Mouse (Mus musculus): ENCODE results near the gene Sbno2. TPM values are rescaled to one million over a fixed set of nuclear protein-coding genes. Genes with fewer than 3 reads are reported as not detected.

Gene Sbno2
- polyA plus RNA-seq (2014; fragmentation: Illumina TruSeq; extraction: RNeasy Lipid Tissue Mini Kit (QIAGEN cat#74804); ENCODE audit: low read depth, low replicate concordance), result 17.9 TPM

DNA sequence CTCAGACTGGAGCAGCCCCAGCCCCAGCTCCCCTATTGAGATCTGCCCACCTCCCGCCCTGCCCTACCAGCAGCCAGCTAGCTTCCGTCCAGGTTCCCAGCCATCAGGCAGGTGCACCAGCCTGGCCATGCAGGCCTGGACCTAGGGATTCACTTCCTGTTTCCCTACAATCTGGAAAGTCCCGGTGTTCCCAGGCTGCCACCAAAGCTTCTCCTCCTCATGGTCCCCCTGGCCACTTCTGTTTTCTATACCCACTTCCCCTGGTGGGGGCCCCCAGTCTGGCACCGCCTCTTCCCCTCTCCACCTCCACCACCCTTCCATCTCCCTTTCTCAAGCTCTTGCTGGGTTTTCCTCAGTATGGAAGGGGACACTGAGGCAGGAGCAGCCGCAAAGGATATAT is at the start of gene Sbno2:
Gene Sbno2 (minus strand): TSS at position 112 of the 400 bp plus-strand sequence.

DNA sequence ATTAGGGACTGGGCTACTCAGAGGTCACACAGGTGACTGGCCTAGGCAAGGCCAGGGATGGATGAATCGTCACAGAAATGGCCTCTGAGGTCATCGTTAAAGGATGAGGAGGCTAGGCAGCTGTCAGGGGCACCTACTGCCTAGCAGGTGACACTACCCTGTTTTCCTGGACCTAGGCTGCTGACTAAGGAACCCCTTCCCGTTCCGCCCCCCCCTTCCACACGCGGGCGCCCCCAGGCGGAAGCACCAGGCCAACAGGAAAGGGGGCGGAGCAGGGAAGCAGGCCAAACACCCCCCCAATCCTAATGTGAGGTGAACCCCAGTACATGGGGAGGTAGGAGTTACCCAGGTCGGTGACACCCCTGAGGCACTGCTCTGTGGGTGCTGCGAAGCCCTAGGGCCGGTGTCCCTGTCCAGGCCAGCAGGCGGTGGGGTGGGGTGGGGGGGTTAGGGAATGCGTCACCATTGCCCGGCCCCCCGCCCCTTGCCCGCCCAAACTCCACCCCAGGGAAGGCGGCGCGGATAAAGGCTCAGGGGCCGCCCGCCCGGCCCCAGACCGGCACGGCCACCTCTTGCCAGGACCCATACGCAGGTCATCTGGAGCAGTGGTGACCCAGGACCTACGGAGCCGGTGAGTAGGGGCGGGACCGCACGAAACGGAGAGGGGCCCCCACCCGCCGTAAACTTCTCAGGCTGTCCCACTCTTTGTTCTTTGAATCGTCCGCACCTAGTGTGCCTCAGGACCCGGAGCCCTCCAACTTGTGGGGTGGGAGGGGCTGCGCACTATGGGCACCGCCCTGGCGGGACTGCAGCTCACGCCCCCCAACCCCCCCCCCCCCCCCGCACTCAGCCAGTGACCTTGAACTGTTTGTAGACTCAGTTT is 42.6 kb upstream of the Sbno2 start, which contains the start of gene Midn:
Gene Midn (plus strand): TSS at position 554 of the 883 bp plus-strand sequence.

DNA sequence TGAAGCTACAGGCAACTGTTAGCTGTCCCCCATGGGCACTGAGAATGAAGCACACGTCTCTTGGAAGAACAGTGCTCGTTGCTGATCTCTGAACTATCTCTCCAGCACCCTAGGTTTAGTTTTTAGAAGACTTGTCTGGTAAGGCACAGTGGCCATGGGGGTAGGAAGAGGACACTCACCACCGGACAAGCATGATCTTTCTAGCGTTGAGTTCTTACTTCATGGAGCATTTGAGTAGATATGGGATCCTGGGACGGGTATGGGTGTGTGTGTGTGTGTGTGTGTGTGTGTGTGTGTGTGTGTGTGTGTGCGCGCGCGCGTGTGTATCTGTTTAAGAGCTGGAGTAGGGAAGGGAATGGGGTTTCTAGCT is 35.3 kb upstream of the Sbno2 start, which contains the start of gene Cbarp:
Gene Cbarp (minus strand): TSS at position 170 of the 370 bp plus-strand sequence.

DNA sequence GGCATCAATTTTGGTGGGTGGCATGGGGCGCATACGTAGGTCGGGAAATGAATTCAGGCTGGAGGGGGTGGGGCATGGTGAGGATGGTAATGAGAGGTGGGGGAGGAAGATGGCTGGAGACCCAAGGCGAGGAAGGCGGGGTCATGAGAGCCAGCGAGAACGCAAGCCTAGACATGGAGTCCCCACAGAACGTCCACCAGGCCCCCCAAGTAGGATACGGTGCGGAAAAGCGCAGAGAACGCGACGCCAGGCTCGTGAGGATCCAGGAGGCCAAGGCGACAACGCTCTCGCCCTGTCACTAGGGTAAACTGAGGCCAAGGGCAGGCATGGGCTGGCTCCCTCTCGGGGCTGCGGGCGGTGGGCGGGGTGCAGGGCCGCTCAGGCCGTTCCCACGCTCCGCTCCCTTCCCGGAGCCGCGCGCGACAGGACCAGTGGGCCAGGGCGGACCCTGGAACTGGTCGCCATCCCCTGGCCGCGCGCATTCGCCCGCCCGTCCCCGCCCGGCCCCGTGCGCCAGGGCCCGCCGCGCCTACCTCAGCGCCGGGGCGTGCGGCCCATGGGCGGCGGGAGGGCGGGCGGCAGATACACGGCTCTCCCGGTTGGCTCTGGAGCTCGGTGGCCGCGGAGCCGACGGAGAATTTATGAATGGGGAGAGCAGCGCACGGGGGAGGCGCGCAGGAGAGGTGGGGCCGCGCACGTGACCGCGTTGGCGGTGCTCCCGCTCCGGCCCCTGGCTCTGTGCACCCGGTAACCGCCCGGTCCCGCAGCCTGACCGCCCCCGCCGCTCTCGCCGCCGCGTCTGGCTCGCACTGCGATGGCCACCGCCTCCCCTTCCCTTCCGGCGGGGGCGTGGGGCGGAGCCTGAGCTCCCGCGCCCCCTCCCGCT is 33.4 kb upstream of the Sbno2 start, which contains the start of gene Atp5d:
Gene Atp5d (plus strand): TSS at position 80 of the 886 bp plus-strand sequence.

DNA sequence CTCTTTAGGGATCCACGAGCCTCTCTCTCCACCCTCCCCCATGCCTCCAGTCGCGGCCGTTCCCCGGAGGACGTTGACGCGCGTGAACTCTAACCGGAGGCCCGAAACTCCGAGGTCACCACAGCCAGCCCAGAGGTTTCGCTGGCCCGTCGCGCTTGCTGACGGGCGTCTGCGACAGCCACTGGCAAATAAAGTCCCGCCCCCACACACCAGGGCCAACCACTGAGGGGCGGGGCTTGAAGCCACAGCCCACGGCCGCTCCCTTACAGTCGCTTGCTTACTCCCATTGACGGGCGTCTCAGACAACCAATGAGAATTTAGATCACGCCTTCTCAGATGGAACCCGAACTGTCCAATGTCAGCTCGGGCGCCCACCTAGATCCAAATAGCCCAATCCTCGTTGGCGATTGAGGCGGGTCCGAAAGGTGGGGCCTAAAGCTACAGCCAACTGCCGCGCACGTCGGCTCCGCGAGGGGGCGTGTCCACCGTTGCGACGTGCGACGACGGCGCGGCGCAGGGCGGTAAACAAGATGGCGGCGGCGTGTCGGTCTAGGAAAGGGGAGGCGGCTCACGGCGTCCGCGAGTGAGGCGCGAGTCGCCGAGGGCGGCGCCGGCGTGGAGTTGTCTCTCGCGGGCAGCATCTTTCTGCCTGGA is 10.0 kb upstream of the Sbno2 start, which contains the start of gene Stk11:
Gene Stk11 (plus strand): TSS at position 514 of the 654 bp plus-strand sequence.

DNA sequence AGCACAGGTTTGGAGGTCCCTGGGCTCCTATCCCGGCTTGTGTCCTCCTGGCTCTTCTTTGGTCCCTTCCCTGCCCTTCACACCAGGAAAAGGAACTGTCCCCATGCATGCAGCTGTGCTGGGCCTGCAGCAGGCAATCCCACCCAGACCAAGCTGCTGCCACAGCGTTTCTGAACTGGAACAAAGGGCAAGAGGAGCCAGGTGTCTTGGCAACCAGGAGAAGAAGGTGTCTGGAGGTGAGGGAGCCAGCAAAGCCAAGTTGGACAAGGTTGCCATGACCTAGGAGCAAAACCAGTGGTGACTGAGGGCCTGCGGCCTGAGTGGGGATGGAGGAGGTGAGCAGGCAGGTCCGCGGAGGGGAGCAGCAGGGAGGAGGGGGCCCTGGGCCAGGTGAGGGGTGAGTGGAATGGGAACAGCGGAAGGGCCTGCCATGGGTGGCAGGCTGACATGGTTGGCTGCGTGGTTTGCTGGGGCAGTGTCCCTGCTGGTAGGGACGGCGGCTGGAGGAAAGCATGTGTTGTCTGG is 58.3 kb downstream of the Sbno2 start, which contains the start of gene Gpx4:
Gene Gpx4 (plus strand): TSS at position 126 of the 525 bp plus-strand sequence.

DNA sequence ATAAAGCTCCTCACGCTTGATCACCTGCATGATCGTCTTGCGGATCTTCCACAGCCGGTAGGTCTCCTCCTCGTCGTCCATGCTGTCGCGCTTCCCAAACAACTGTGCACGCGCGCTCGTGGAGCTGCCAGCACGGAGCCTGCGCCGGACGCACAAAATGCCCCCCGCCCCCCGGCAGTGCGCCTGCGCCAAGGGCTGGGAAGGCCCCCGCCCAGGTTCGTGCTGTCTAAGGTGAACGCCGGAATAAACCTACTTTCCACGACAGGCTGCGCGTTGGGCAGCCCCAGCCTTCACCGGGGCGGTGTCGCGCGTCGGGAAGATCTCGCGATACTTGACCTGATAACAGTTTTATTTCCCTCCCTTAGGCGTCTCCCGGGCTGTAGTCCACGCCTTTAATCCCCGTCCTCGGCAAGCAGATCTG is 65.8 kb downstream of the Sbno2 start, which contains the start of gene Polr2e:
Gene Polr2e (minus strand): TSS at position 237 of the 421 bp plus-strand sequence.

DNA sequence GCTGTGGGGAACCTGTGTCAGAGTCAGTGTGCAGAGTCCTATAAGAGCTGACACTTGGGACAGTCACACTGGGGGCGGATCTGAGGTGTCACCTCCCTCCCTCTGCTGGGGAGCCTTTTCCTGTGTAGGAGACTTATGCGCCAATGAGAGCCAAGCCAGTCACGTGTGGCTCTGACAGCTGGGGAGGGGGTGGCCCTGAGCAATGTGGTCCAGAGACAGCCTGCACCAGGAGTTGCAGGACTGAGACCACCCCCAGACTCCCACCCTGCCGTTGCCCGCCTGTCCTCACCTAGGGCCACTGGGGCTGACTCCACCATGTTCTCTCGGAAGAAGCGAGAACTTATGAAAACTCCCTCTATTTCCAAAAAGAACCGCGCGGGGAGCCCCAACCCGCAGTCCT is 88.9 kb downstream of the Sbno2 start, which contains the start of gene Arhgap45:
Gene Arhgap45 (plus strand): TSS at position 143 of the 400 bp plus-strand sequence.

Other genes starting within 250 kb of the Sbno2 start
- gene Prtn3, start 231.1 kb downstream of the Sbno2 start, polyA plus RNA-seq (2014; fragmentation: Illumina TruSeq; extraction: RNeasy Lipid Tissue Mini Kit (QIAGEN cat#74804); ENCODE audit: low read depth, low replicate concordance), result 14.3 TPM
- 7.2 TPM for gene Plppr3, start 230.9 kb downstream of the Sbno2 start, polyA plus RNA-seq (2014; fragmentation: Illumina TruSeq; extraction: RNeasy Lipid Tissue Mini Kit (QIAGEN cat#74804); ENCODE audit: low read depth, low replicate concordance)
- gene Elane, start 219.3 kb downstream of the Sbno2 start, polyA plus RNA-seq (2014; fragmentation: Illumina TruSeq; extraction: RNeasy Lipid Tissue Mini Kit (QIAGEN cat#74804); ENCODE audit: low read depth, low replicate concordance), result 0.67 TPM
- gene Cfd, start 214.7 kb downstream of the Sbno2 start, polyA plus RNA-seq (2014; fragmentation: Illumina TruSeq; extraction: RNeasy Lipid Tissue Mini Kit (QIAGEN cat#74804); ENCODE audit: low read depth, low replicate concordance), result 6,422 TPM
- 25.6 TPM for gene Med16, start 196.6 kb downstream of the Sbno2 start, polyA plus RNA-seq (2014; fragmentation: Illumina TruSeq; extraction: RNeasy Lipid Tissue Mini Kit (QIAGEN cat#74804); ENCODE audit: low read depth, low replicate concordance)
- gene Gm26602, start 194.7 kb downstream of the Sbno2 start, polyA plus RNA-seq (2014; fragmentation: Illumina TruSeq; extraction: RNeasy Lipid Tissue Mini Kit (QIAGEN cat#74804); ENCODE audit: low read depth, low replicate concordance), result not detected
- 2.7 TPM for gene Kiss1r, start 188.6 kb downstream of the Sbno2 start, polyA plus RNA-seq (2014; fragmentation: Illumina TruSeq; extraction: RNeasy Lipid Tissue Mini Kit (QIAGEN cat#74804); ENCODE audit: low read depth, low replicate concordance)
- 81.2 TPM for gene R3hdm4, start 184.4 kb downstream of the Sbno2 start, polyA plus RNA-seq (2014; fragmentation: Illumina TruSeq; extraction: RNeasy Lipid Tissue Mini Kit (QIAGEN cat#74804); ENCODE audit: low read depth, low replicate concordance)
- gene Arid3a, start 178.5 kb downstream of the Sbno2 start, polyA plus RNA-seq (2014; fragmentation: Illumina TruSeq; extraction: RNeasy Lipid Tissue Mini Kit (QIAGEN cat#74804); ENCODE audit: low read depth, low replicate concordance), result 4.9 TPM
- 22.5 TPM for gene Wdr18, start 145.4 kb downstream of the Sbno2 start, polyA plus RNA-seq (2014; fragmentation: Illumina TruSeq; extraction: RNeasy Lipid Tissue Mini Kit (QIAGEN cat#74804); ENCODE audit: low read depth, low replicate concordance)
- gene Grin3b, start 134.9 kb downstream of the Sbno2 start, polyA plus RNA-seq (2014; fragmentation: Illumina TruSeq; extraction: RNeasy Lipid Tissue Mini Kit (QIAGEN cat#74804); ENCODE audit: low read depth, low replicate concordance), result not detected
- 86.6 TPM for gene Tmem259, start 121.2 kb downstream of the Sbno2 start, polyA plus RNA-seq (2014; fragmentation: Illumina TruSeq; extraction: RNeasy Lipid Tissue Mini Kit (QIAGEN cat#74804); ENCODE audit: low read depth, low replicate concordance)
- 46.6 TPM for gene Cnn2, start 117.0 kb downstream of the Sbno2 start, polyA plus RNA-seq (2014; fragmentation: Illumina TruSeq; extraction: RNeasy Lipid Tissue Mini Kit (QIAGEN cat#74804); ENCODE audit: low read depth, low replicate concordance)
- gene Abca7, start 109.1 kb downstream of the Sbno2 start, polyA plus RNA-seq (2014; fragmentation: Illumina TruSeq; extraction: RNeasy Lipid Tissue Mini Kit (QIAGEN cat#74804); ENCODE audit: low read depth, low replicate concordance), result 3.8 TPM
- 13.2 TPM for gene Arhgap45, start 88.9 kb downstream of the Sbno2 start, polyA plus RNA-seq (2014; fragmentation: Illumina TruSeq; extraction: RNeasy Lipid Tissue Mini Kit (QIAGEN cat#74804); ENCODE audit: low read depth, low replicate concordance)
- 65.7 TPM for gene Polr2e, start 65.8 kb downstream of the Sbno2 start, polyA plus RNA-seq (2014; fragmentation: Illumina TruSeq; extraction: RNeasy Lipid Tissue Mini Kit (QIAGEN cat#74804); ENCODE audit: low read depth, low replicate concordance)
- gene Gpx4, start 58.4 kb downstream of the Sbno2 start, polyA plus RNA-seq (2014; fragmentation: Illumina TruSeq; extraction: RNeasy Lipid Tissue Mini Kit (QIAGEN cat#74804); ENCODE audit: low read depth, low replicate concordance), result 681 TPM
- 82.1 TPM for gene Stk11, start 10.2 kb upstream of the Sbno2 start, polyA plus RNA-seq (2014; fragmentation: Illumina TruSeq; extraction: RNeasy Lipid Tissue Mini Kit (QIAGEN cat#74804); ENCODE audit: low read depth, low replicate concordance)
- 268 TPM for gene Atp5d, start 33.1 kb upstream of the Sbno2 start, polyA plus RNA-seq (2014; fragmentation: Illumina TruSeq; extraction: RNeasy Lipid Tissue Mini Kit (QIAGEN cat#74804); ENCODE audit: low read depth, low replicate concordance)
- 29.3 TPM for gene Cbarp, start 35.3 kb upstream of the Sbno2 start, polyA plus RNA-seq (2014; fragmentation: Illumina TruSeq; extraction: RNeasy Lipid Tissue Mini Kit (QIAGEN cat#74804); ENCODE audit: low read depth, low replicate concordance)
- 28.1 TPM for gene Midn, start 42.7 kb upstream of the Sbno2 start, polyA plus RNA-seq (2014; fragmentation: Illumina TruSeq; extraction: RNeasy Lipid Tissue Mini Kit (QIAGEN cat#74804); ENCODE audit: low read depth, low replicate concordance)
- 219 TPM for gene Cirbp, start 60.4 kb upstream of the Sbno2 start, polyA plus RNA-seq (2014; fragmentation: Illumina TruSeq; extraction: RNeasy Lipid Tissue Mini Kit (QIAGEN cat#74804); ENCODE audit: low read depth, low replicate concordance)
- gene 1600002K03Rik, start 67.4 kb upstream of the Sbno2 start, polyA plus RNA-seq (2014; fragmentation: Illumina TruSeq; extraction: RNeasy Lipid Tissue Mini Kit (QIAGEN cat#74804); ENCODE audit: low read depth, low replicate concordance), result 19.9 TPM
- 1.4 TPM for gene Efna2, start 73.9 kb upstream of the Sbno2 start, polyA plus RNA-seq (2014; fragmentation: Illumina TruSeq; extraction: RNeasy Lipid Tissue Mini Kit (QIAGEN cat#74804); ENCODE audit: low read depth, low replicate concordance)
- 56.7 TPM for gene Mum1, start 120.9 kb upstream of the Sbno2 start, polyA plus RNA-seq (2014; fragmentation: Illumina TruSeq; extraction: RNeasy Lipid Tissue Mini Kit (QIAGEN cat#74804); ENCODE audit: low read depth, low replicate concordance)
- gene Ndufs7, start 143.6 kb upstream of the Sbno2 start, polyA plus RNA-seq (2014; fragmentation: Illumina TruSeq; extraction: RNeasy Lipid Tissue Mini Kit (QIAGEN cat#74804); ENCODE audit: low read depth, low replicate concordance), result 123 TPM
- gene Gamt, start 155.4 kb upstream of the Sbno2 start, polyA plus RNA-seq (2014; fragmentation: Illumina TruSeq; extraction: RNeasy Lipid Tissue Mini Kit (QIAGEN cat#74804); ENCODE audit: low read depth, low replicate concordance), result 196 TPM
- 85.8 TPM for gene Dazap1, start 155.9 kb upstream of the Sbno2 start, polyA plus RNA-seq (2014; fragmentation: Illumina TruSeq; extraction: RNeasy Lipid Tissue Mini Kit (QIAGEN cat#74804); ENCODE audit: low read depth, low replicate concordance)
- 1,679 TPM for gene Rps15, start 186.9 kb upstream of the Sbno2 start, polyA plus RNA-seq (2014; fragmentation: Illumina TruSeq; extraction: RNeasy Lipid Tissue Mini Kit (QIAGEN cat#74804); ENCODE audit: low read depth, low replicate concordance)
- 0.71 TPM for gene Apc2, start 190.4 kb upstream of the Sbno2 start, polyA plus RNA-seq (2014; fragmentation: Illumina TruSeq; extraction: RNeasy Lipid Tissue Mini Kit (QIAGEN cat#74804); ENCODE audit: low read depth, low replicate concordance)
- gene 2310011J03Rik, start 215.0 kb upstream of the Sbno2 start, polyA plus RNA-seq (2014; fragmentation: Illumina TruSeq; extraction: RNeasy Lipid Tissue Mini Kit (QIAGEN cat#74804); ENCODE audit: low read depth, low replicate concordance), result 32.7 TPM
- gene Pcsk4, start 223.9 kb upstream of the Sbno2 start, polyA plus RNA-seq (2014; fragmentation: Illumina TruSeq; extraction: RNeasy Lipid Tissue Mini Kit (QIAGEN cat#74804); ENCODE audit: low read depth, low replicate concordance), result 5.3 TPM
- 55.6 TPM for gene Reep6, start 224.4 kb upstream of the Sbno2 start, polyA plus RNA-seq (2014; fragmentation: Illumina TruSeq; extraction: RNeasy Lipid Tissue Mini Kit (QIAGEN cat#74804); ENCODE audit: low read depth, low replicate concordance)
- 9.4 TPM for gene Adamtsl5, start 242.8 kb upstream of the Sbno2 start, polyA plus RNA-seq (2014; fragmentation: Illumina TruSeq; extraction: RNeasy Lipid Tissue Mini Kit (QIAGEN cat#74804); ENCODE audit: low read depth, low replicate concordance)